Mouse (Mus musculus): Measurements from ENCODE around the gene Hsd17b11. TPM values are rescaled to one million over a fixed set of nuclear protein-coding genes. Genes with fewer than 3 reads are reported as not detected.
A peak's percentile ranks its signal among the peaks of the same experiment; 100 is the strongest.

Hsd17b11 gene
- polyA plus RNA-seq, 1 experiment: 109 TPM

GRCm38 (mm10) chr5:104059628-104060027, 37.9 kb upstream of the Hsd17b11 start:
- H3K27me3 ChIP-seq (ENCODE audit: control insufficient read depth, insufficient read depth, low read length): no peaks in the 10 kb centered on the region
- no peaks in the 10 kb centered on the region for H3K4me1 ChIP-seq (ENCODE audit: control insufficient read depth, insufficient read depth, insufficient read length, low read length)
- no peak overlapping the region for H3K4me3 ChIP-seq (ENCODE audit: low read depth, low read length)
- 84% methylated on average over 9 of the region's 9 CpGs for WGBS
- H3K36me3 ChIP-seq (ENCODE audit: control insufficient read depth, insufficient read depth, low read length): peaks cover 44% of the 10 kb centered on the region
- no peak overlapping the region; the same call in 1 of the 2 replicates for H3K27ac ChIP-seq (ENCODE audit: insufficient read depth, low read depth, low read length)
- TF ChIP-seq POLR2A (IDR thresholded peaks at IDR 0.05; ENCODE audit: low read depth, low read length): no peak
- TF ChIP-seq CTCF (IDR thresholded peaks at IDR 0.05; ENCODE audit: extremely low read depth, insufficient read length, insufficient replicate concordance, low read depth, low read length): no peak

GRCm38 (mm10) chr5:104058021-104058420, 36.3 kb upstream of the Hsd17b11 start:
- Histone ChIP-seq H3K27me3 (ENCODE audit: control insufficient read depth, insufficient read depth, low read length) (no peaks in the 10 kb centered on the region), H3K4me1 (ENCODE audit: control insufficient read depth, insufficient read depth, insufficient read length, low read length) (no peaks in the 10 kb centered on the region), H3K27ac (ENCODE audit: insufficient read depth, low read depth, low read length) (no peak overlapping the region), H3K4me3 (ENCODE audit: low read depth, low read length) (no peak overlapping the region), H3K36me3 (ENCODE audit: control insufficient read depth, insufficient read depth, low read length) (peaks cover 42% of the 10 kb centered on the region)
- 56% methylated on average over 15 of the region's 15 CpGs for WGBS
- TF ChIP-seq CTCF (IDR thresholded peaks at IDR 0.05; ENCODE audit: extremely low read depth, insufficient read length, insufficient replicate concordance, low read depth, low read length): peak; percentile 78; the same call in 1 of the 2 replicates
- TF ChIP-seq POLR2A (IDR thresholded peaks at IDR 0.05; ENCODE audit: low read depth, low read length): no peak

- H3K4me3 ChIP-seq (ENCODE audit: low read depth, low read length): no peak overlapping the region
- peaks cover 32% of the 10 kb centered on the region for H3K36me3 ChIP-seq (ENCODE audit: control insufficient read depth, insufficient read depth, low read length)
- H3K27me3 ChIP-seq (ENCODE audit: control insufficient read depth, insufficient read depth, low read length): no peaks in the 10 kb centered on the region
- H3K27ac ChIP-seq (ENCODE audit: insufficient read depth, low read depth, low read length): no peak overlapping the region
- no peaks in the 10 kb centered on the region for H3K4me1 ChIP-seq (ENCODE audit: control insufficient read depth, insufficient read depth, insufficient read length, low read length)
- WGBS: 85% methylated on average over 7 of the region's 7 CpGs
- TF ChIP-seq CTCF (IDR thresholded peaks at IDR 0.05; ENCODE audit: extremely low read depth, insufficient read length, insufficient replicate concordance, low read depth, low read length): no peak
- TF ChIP-seq POLR2A (IDR thresholded peaks at IDR 0.05; ENCODE audit: low read depth, low read length): no peak
These were observed 34.6 kb upstream of the Hsd17b11 start for GRCm38 (mm10) chr5:104056295-104056694.

- 84% methylated on average over 4 of the region's 4 CpGs for WGBS
- no peak for TF ChIP-seq POLR2A (IDR thresholded peaks at IDR 0.05; ENCODE audit: low read depth, low read length)
- no peak for TF ChIP-seq CTCF (IDR thresholded peaks at IDR 0.05; ENCODE audit: extremely low read depth, insufficient read length, insufficient replicate concordance, low read depth, low read length)
These were observed 34.1 kb upstream of the Hsd17b11 start for GRCm38 (mm10) chr5:104055816-104056215.

GRCm38 (mm10) chr5:104054938-104055337, 33.2 kb upstream of the Hsd17b11 start:
- H3K27ac ChIP-seq (ENCODE audit: insufficient read depth, low read depth, low read length): no peak overlapping the region
- peaks cover 29% of the 10 kb centered on the region for H3K36me3 ChIP-seq (ENCODE audit: control insufficient read depth, insufficient read depth, low read length)
- H3K27me3 ChIP-seq (ENCODE audit: control insufficient read depth, insufficient read depth, low read length): no peaks in the 10 kb centered on the region
- H3K4me3 ChIP-seq (ENCODE audit: low read depth, low read length): no peak overlapping the region
- H3K4me1 ChIP-seq (ENCODE audit: control insufficient read depth, insufficient read depth, insufficient read length, low read length): no peaks in the 10 kb centered on the region
- TF ChIP-seq CTCF (IDR thresholded peaks at IDR 0.05; ENCODE audit: extremely low read depth, insufficient read length, insufficient replicate concordance, low read depth, low read length) (no peak), POLR2A (IDR thresholded peaks at IDR 0.05; ENCODE audit: low read depth, low read length) (no peak)
- 94% methylated on average over 4 of the region's 4 CpGs for WGBS

More at GRCm38 (mm10) chr5:104055816-104056215, 34.1 kb upstream of the Hsd17b11 start:
- no peaks in the 10 kb centered on the region for H3K27me3 ChIP-seq (ENCODE audit: control insufficient read depth, insufficient read depth, low read length)
- H3K36me3 ChIP-seq (ENCODE audit: control insufficient read depth, insufficient read depth, low read length): peaks cover 32% of the 10 kb centered on the region
- no peak overlapping the region for H3K4me3 ChIP-seq (ENCODE audit: low read depth, low read length)
- H3K27ac ChIP-seq (ENCODE audit: insufficient read depth, low read depth, low read length): no peak overlapping the region
- H3K4me1 ChIP-seq (ENCODE audit: control insufficient read depth, insufficient read depth, insufficient read length, low read length): no peaks in the 10 kb centered on the region

- no peak for TF ChIP-seq POLR2A (IDR thresholded peaks at IDR 0.05; ENCODE audit: low read depth, low read length)
- TF ChIP-seq CTCF (IDR thresholded peaks at IDR 0.05; ENCODE audit: extremely low read depth, insufficient read length, insufficient replicate concordance, low read depth, low read length): peak; percentile 43; the same call in 1 of the 2 replicates
- H3K27me3 ChIP-seq (ENCODE audit: control insufficient read depth, insufficient read depth, low read length): no peaks in the 10 kb centered on the region
- WGBS: 61% methylated on average over 8 of the region's 8 CpGs
- H3K4me3 ChIP-seq (ENCODE audit: low read depth, low read length): no peak overlapping the region
- peaks cover 18% of the 10 kb centered on the region for H3K36me3 ChIP-seq (ENCODE audit: control insufficient read depth, insufficient read depth, low read length)
- no peak overlapping the region for H3K27ac ChIP-seq (ENCODE audit: insufficient read depth, low read depth, low read length)
- no peaks in the 10 kb centered on the region for H3K4me1 ChIP-seq (ENCODE audit: control insufficient read depth, insufficient read depth, insufficient read length, low read length)
These were observed 31.2 kb upstream of the Hsd17b11 start for GRCm38 (mm10) chr5:104052956-104053355.

GRCm38 (mm10) chr5:104048139-104048538, 26.4 kb upstream of the Hsd17b11 start:
- WGBS: 25% methylated on average over 4 of the region's 4 CpGs
- no peak overlapping the region for H3K4me3 ChIP-seq (ENCODE audit: low read depth, low read length)

More at GRCm38 (mm10) chr5:104048139-104048538, 26.4 kb upstream of the Hsd17b11 start:
- no peak for TF ChIP-seq POLR2A (IDR thresholded peaks at IDR 0.05; ENCODE audit: low read depth, low read length)
- TF ChIP-seq CTCF (IDR thresholded peaks at IDR 0.05; ENCODE audit: extremely low read depth, insufficient read length, insufficient replicate concordance, low read depth, low read length): no peak
- Histone ChIP-seq H3K36me3 (ENCODE audit: control insufficient read depth, insufficient read depth, low read length) (peaks cover 8% of the 10 kb centered on the region), H3K27ac (ENCODE audit: insufficient read depth, low read depth, low read length) (peak overlapping the region; percentile 86; the same call in 1 of the 2 replicates), H3K27me3 (ENCODE audit: control insufficient read depth, insufficient read depth, low read length) (no peaks in the 10 kb centered on the region), H3K4me1 (ENCODE audit: control insufficient read depth, insufficient read depth, insufficient read length, low read length) (peaks cover 3% of the 10 kb centered on the region; the same call in 1 of the 2 replicates)
